Mouse (Mus musculus): ENCODE results near the gene Ptges. TPM values are rescaled to one million over a fixed set of nuclear protein-coding genes. Genes with fewer than 3 reads are reported as not detected.

The Ptges gene
- total RNA-seq, 2 experiments from 2014 or later, result 4.1 to 6.9 TPM

DNA sequence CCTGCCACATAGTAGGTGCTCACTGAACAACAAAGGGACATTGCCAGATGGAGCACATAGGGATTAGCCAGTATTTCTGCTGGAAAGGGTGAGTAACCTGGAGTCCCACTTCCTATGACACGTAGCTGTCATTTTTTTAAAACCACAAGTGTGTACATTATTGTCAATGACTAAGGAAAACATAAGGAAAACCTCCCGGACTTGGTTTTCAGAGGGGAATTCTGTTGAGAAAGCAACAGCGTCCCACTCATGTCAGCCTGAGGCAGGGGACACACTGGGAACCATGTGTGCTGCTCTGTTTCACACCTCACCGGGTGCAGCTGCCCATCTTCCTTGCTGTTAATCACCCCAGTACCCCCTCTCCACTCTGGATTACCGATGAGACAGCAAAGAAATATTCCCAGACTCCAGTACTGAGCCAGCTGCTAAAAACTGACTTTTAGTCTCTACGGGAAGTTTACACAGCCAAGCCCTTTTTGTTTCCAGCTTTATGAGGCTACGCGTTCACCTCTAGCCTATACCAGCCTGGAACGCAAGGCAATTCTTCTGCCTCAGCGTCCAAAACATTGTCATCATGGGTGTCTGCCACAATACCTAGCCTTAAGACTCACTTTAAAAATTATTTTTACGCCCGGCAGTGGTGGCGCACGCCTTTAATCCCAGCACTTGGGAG is 30.1 kb downstream of the Ptges start:
- no peak for DNase-seq

DNA sequence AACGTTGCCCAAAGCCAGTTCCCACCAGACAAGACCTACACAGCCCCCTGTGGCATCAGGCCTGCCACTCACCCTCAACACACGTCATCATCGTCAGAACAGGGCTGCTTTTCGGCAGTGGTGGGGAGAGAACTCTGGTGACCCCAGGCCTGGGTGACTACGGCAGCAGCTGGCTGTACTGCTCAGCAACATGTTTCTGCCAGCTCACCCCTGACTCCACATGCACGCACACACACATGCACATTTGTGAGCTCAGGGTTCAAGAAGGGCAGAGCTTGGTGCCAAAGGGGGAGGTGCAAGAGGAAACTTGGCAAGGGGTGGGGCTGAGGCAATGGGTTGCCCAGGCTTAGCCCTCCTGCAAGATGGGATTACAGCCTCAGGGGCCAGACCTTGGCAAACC is 32.4 kb downstream of the Ptges start:
- DNase-seq, result no peak

DNA sequence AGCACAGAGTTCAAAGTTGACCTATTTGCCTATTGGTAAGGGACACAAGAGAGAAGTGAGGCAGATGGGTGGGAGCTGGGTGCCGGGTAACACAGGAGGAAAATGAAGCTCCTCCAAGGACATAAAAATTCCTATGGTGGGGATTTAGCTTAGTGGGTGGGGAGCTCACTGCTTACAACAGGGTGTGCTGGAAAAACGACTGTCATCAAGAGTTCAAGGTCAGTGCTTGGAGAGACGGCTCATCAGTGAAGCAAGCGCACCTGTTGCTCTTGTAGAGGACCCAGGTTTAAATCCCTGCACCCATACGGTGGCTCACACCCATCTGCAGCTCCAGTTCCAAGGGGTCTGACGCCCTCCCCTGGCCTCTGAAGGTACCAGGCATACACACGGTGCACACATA is 35.7 kb downstream of the Ptges start:
- DNase-seq, result no peak

DNA sequence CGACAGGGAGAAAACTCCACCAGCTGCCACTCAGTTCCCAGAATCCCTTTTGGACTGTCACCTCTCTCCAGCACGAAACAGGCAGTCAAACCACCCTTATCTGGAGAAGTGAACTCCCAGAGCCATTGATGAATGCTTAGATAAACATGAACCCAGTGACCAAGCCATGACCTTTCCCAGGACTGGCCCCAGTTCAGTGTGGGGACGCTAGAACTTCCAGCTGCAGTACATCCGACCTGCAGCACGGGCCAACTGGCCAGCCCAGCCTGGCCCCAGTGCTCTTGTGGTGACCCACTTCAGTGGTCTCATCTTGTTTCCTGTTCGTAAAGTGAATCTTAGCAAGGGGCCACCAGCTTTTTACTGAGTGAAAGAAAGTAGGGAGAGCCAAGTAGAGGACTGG is 36.3 kb downstream of the Ptges start:
- DNase-seq, result peak; percentile 42

DNA sequence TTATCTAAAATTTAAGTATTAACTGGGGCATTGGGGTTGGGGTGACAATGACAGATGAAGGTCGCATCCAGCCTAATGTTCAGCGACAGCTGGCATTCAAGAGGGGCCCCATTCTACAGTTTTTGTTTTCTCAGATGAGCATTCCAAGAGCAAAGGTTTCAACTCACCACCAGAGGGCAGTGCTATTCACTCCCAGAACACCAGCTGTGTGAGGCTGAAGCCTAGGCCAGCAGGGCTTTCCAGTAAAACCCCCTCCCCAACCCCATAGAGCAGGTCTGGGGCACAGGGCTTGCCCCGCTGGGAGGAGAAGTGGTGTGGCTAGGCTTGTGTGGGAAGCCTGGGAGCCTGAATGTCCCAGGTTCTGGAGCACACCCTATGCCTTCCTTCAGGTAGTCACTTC is 38.7 kb downstream of the Ptges start:
- DNase-seq, result peak; percentile 19

DNA sequence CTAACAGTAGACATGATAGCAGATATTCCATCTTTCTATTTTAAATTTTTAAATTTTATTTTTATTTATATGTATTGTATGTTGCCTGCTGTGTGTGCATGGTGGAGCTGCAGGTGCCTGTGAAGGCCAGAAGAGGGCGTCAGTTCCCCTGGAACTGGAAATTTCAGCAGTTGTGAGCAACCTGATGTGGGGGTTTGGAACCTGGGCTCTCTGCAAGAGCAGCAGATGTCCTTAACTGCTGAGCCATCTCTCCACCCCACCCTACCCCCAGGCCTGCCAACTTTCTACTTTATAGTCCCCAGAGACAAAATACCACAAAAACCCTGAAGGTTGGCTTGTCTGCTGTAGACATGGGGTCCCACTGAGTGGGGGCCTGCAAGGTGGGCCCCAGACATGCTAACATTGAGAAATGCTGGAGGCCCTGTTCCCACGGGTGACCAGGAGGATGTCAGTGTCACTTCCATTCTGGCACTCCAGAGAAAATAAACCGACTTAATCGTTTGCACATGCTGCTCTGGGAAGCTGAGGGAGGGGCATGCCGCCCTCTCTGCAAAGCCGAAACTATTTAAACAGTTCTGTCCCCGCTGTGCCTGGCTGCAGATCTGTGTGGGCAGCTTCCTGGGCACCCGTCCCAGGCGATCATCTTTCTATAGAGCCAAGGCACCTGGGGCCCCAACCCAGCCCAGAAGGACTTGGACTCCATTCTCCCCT is 44.1 kb downstream of the Ptges start:
- peak; percentile 77 for DNase-seq

DNA sequence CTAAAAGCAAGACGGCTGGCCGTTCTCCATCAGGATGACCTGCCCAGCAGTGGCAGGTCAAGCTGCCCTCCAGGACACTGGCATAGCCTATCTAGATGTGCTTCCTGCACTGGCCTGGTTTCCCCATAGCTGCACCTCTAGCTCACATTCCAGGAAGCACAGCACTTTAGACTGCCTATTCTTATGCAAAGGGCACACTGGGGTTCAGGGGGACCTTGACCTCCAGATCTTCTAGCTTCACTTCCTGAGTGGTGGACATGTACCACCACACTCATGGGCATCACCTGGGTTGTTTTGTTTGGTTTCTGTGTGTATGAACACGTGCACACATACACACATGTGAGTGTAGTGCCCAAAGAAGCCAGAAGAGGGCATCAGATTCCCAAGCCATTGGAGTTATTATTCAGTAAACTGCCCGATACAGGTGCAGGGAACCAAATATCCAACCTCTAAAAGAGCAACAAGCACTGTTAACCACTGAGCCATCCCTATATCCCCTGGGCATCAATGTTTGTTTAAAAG is 44.8 kb downstream of the Ptges start:
- DNase-seq, result no peak

DNA sequence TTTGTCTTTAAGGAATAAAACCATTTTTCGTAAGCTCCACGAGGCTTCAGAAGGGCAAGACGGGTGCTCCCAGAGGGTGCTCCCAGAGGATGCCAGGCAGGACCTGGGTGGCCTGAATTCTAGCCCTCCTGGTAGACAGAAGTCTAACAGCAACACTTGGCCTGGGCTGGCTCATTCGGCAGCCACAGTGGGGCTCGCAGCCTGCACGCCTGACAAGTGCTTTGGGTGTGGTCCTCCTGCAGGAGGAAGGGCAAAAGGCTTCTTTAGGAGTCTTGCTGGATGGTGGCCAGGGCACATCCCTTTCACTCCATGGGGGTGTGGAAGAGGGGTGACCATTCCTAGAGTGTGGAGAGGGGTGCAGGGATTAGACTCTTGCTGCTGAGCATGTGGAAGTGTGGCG is 48.4 kb downstream of the Ptges start:
- DNase-seq, result no peak

DNA sequence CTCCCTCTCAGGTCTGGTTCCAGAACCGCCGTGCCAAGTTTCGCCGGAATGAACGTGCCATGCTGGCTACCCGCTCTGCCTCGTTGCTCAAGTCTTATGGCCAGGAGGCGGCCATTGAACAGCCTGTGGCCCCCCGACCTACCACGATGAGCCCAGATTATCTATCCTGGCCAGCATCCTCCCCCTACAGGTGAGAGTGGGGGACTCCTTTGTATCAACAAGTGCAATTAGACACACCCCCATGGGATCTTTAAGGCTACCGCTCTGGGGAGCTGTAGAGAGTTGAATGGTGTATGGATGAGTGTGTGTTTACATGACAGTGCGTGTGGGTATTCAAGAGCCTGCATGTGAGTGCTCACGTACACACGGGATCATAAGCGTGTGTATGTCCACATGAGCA is 50.2 kb downstream of the Ptges start:
- DNase-seq, result no peak

DNA sequence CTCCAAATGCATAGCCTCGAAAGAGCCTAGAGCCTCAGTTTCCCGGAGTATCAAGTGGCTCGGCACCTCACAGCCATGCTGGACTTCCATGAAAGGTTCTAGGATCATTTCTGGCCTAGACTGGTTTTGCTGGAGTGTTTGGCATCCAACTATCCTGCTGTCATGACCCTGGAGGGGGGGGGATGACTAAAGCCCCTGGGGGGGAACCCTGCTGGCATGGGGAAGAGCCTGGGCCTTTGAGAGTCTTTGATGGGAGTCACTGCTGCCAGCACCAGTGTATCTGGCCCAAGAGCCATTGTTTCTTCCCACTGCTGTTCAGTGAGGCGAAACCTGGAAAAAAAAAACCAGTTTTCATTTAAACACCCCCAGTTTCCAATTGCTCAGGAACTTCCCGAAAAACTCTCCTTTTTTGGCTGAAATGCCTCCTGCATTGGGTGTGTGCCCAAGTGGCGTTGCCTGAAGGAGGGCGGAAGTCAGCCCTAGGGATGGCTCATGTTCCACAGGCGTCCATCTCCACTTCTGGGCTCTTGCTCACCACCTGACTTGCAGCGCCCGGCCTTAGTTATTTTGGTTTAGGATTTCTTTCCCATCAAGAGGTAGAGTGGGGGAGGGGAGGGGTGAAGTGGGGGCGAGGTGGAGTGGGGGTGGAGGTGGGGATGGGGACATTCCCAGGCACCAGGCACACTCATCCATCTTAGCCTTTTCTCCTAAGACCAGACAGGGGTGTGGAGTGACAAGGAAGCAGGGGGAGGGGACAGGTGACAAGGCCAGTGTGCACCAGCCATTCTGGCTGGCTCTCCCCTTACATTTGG is 53.8 kb downstream of the Ptges start:
- DNase-seq, result peak; percentile 59

DNA sequence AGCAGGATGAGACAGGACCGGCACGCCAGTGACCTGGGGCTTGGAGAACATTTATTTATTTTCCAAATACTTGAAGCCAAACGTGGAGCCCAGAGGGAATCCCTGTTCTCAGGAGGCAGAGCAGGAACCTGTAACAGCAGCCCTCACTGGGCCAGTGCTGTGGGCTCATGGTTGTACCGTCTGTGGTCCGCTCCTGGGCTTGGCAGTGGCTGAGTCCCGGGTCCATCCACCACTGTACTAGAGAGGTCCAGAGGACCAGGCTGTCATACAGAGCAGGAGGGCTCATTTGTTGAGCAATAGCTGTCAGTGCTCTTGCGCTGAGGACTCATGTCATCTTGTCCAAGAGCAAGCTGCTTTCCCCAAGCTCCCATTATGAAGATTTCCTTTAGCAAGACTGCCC is 54.6 kb downstream of the Ptges start:
- no peak for DNase-seq

DNA sequence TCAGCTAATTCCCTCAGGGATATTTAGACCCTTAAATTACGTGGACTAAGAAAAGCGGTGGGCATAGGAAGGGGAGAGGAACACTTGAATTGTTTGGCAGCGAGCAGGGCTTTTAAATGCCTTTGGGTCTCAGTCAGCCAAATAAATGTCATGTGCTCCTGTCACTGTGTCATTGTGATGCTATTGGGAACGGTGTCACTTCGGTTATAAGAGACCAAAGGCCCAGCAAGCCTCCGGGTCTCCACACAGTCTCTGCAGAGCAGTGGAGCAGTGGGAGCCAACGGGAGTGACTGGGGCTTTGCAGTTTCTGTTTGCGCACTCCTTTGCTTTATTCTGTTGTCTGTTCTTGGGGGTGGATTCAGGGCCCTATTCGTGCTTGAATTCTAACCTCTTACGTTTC is 55.2 kb downstream of the Ptges start:
- DNase-seq, result no peak

DNA sequence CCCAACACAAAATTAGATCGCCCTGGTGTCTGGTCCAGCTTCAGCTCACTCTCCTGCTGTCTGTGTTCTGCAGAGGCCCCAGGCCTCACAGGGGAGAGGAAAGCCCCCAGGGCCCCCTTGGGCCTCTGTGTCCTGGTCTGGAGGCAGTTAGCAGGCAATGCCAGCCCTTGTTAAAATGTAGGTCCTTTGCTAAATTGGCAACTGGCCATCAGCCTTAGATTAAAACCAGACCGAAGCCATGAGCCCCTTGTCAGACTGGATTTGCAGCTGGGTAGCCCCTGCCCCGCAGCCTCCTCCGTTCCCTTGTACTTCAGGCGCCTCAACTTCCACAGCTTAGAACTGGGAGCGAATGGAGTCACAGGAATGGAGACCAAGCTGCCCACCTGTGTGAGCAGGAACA is 57.0 kb downstream of the Ptges start:
- DNase-seq, result no peak

DNA sequence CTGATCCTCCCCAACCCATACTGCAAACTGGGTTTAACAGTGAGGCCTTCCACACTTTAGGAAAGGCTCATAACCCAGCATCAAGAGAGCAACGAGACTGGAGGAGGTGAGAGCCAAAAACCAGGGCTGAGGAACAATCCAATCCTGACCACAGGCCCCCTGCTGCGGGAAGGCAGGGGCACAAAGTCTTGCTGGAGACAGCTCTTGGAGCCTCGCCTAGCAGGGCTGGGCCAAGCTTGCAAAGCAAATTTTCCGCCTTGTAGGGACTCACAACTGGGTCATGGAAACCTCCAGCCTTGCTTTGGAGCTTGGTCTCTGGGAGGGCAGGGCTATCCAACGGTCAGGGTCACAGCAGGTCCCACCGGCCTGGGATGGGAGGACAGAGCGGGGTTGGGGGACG is 58.8 kb downstream of the Ptges start:
- peak; percentile 51 for DNase-seq

DNA sequence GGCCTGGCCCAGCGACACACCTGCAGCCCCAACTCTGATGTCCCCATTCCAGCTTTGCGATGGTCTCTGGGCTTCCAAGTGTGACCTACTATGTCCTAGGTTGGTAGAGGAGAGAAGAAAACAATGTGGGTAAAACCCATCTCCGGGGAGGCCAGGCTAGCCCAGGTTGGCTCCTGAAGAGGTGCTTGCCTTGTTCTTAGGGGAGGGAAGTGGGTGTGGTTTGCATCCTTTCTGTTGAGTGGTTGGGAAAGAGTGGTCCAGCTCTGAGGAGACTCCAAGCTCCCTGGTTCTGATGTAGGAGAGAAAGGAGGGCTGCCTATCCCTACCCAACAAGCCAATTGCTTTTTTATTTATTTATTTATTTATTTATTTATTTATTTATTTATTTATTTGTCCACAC is 64.2 kb downstream of the Ptges start:
- no peak for DNase-seq

DNA sequence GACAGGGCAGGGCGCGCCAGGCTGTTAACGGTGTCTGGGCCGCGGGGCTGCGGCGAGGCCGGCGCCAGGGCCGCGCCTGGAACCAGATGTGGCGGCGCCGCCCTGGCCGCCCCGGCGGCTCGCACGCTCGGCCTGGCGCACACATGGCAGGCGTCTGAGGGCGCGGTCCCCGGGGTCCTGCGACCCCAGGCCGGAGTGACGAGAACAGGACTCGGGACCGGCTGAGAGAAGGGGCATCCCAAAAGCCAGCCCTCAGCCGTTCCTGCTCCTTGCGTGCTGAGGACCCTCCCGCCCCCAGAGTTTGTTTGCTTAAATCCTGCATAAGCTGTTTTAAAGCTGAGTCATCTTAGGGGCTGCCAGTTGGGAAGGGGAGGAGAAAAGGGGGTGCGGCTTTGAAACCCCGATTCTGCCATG is 64.7 kb downstream of the Ptges start:
- peak; percentile 22 for DNase-seq

DNA sequence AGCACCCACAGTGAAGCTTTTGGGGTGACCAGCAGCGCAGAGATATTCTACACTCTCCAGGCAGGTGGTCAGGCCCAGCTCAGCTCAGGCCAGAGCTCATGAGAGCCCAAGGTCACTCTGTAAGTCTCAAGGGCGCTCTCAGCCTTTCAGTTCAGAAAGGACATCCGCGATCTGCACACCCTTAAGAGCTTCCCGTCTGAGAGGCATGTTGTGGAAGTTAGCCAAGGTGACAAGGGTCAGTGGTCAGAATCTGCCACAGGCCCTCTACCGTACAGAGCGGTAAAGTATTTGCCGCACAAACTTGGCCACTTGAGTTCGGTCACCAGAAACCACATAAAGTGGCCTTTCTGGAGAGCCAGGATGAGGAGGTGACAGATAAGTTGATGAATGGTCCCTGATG is 66.1 kb downstream of the Ptges start:
- DNase-seq, result no peak

DNA sequence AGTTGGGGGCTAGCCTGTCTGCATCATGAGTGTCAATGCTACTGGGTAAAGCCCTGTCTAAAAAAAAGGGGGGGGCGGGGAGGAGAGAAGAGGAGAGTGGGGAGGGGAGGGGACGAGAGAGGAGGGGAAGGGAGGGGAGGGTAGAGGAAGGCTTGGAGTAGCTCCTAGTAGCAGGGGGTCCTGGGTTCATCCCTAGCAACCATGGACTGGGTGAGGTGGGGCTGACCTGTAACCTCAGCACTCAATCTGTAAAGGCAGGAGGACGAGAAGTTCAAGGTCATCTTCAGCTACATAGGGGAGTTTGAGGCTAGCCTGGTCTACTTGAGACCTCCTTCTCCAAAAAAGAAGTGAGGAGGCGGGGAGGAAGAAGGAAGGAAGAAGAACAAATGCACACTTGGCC is 67.6 kb downstream of the Ptges start:
- DNase-seq, result no peak

DNA sequence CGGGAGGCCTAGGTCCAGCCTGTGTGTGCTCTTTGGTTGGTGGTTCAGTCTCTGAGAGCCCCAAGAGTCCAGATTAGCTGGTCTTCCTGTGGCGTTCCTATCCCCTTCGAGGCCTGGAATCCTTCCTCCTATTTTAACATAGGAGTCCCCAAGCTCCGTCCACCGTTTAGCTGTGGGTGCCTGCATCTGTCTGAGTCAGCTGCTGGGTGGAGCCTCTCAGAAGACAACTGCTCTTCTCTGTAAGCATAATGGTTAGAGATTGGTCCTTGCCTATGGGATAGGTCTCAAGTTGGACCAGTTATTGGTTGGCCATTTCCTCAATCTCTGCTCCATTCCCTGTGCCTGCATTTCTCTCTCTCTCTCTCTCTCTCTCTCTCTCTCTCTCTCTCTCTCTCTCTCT is 69.9 kb downstream of the Ptges start:
- no peak for DNase-seq

DNA sequence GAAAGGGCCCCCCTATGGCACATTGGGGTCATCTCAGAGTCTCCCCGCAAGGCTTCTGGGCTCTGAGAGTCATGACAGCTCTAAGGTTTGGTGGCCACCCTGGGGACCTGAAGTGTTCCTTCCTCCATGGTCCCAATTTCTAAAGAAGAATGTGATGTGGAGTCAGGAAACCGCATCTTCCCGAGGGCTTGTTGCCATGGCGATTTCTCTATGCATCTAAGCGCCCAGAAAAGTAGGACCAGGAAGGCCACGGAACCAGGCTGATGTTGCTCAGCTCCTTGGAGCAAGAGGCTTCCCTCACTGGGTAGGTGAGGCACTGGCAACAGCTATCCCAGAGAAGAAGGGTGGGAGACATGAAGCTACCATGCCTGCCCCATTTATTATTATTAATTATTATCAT is 72.6 kb downstream of the Ptges start:
- DNase-seq, result no peak

DNA sequence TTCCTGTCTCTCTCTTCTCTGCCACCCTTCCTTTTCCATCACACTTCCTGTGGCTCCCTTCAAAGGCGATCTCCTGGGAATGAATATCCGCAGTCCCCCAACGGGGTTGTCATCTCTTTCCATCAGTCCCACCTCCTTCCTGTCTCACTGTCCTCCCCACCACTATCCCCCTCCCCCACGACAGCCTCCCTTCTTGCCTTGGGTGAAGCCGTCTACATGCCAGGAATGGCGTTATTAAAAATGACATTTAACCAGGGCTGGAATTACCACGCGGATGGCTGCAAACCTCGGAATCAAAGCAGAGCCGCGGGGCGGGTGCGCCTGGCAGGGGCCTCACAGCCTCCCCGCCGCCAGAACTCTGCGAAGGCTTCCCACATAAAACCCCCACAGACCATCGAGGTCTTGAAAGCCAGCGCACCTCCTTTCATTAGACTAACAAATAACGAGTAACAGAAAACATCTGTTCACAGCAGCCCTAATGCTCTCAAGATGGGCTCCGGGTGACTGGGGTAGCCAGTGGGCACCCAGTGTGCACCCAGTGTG is 76.8 kb downstream of the Ptges start:
- no peak for DNase-seq

DNA sequence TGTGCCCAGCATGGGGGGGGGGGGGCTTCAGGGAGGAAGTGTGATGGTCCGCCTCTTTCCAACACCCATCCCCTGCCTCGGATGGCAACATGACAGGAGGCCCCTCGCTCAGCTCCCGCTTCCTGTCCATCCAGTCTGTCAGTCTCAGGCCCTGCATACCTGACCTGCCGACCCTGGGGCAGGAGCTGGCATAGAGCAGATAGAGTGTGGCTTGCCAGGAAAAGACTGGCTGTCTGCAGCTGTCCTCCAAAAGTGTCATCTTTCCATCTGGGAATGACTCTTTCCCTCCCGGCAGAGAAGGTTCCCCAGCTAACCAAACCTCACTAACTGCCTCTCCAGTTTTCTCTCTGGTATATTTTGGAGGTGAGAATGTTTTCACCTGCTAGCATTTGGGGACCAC is 79.1 kb downstream of the Ptges start:
- no peak for DNase-seq

DNA sequence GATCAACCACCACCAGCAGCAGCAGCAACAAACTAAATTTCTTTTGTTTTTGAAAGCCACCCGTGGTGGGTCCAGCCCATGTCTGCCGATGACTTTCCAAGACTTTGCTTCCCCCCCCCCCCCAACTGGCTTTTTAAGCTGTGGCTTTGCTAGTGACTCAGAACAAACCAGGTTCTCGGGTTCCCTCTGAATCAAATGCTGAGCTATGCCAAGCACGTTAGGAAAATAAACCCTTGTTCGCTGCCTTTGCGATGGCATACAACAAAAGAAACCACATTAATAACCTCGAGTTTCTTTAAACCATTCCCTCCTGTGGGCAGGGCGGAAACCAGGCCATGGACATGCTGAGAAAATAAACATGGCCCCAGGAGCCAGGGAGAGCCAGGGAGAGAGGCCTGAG is 81.5 kb downstream of the Ptges start:
- no peak for DNase-seq
